17 mouse cellular contexts compared by ENCODE assay signal in genomic region chr1:195227007-195227406, GRCm38 (mm10). TPM values are rescaled to one million over a fixed set of nuclear protein-coding genes. Genes with fewer than 3 reads are reported as not detected.
"Had no signal": no experiment of that assay in that cellular context is flagged by ENCODE, and none has a peak within 500 bp of the region (broad histone marks: within the 10 kb centered on the region; RNA-seq: fewer than 3 reads in every experiment).

No protein-coding gene starts in this region.

- H3K27ac ChIP-seq: intestine, embryonic 15.5 days; kidney, embryonic 15.5 days; left cerebral cortex, adult 2 months; limb, embryonic 15.5 days; midbrain, embryonic 10.5 days; neural tube, embryonic 15.5 days had no signal

- H3K4me3 ChIP-seq: intestine, embryonic 15.5 days; kidney, embryonic 15.5 days; left cerebral cortex, adult 2 months; limb, embryonic 15.5 days; midbrain, embryonic 10.5 days; myocyte; neural tube, embryonic 15.5 days had no signal

- H3K9me3 ChIP-seq: intestine, embryonic 15.5 days; kidney, embryonic 15.5 days; limb, embryonic 15.5 days; midbrain, embryonic 10.5 days; neural tube, embryonic 15.5 days had no signal

- H3K9ac ChIP-seq: intestine, embryonic 15.5 days; kidney, embryonic 15.5 days; limb, embryonic 15.5 days; neural tube, embryonic 15.5 days had no signal

- H3K36me3 ChIP-seq: intestine, embryonic 15.5 days; kidney, embryonic 15.5 days; limb, embryonic 15.5 days; midbrain, embryonic 10.5 days; neural tube, embryonic 15.5 days had no signal

- ATAC-seq: intestine, embryonic 15.5 days; lung, postnatal 0 days had no signal

- H3K4me2 ChIP-seq: intestine, embryonic 15.5 days; kidney, embryonic 15.5 days; limb, embryonic 15.5 days; neural tube, embryonic 15.5 days had no signal

- DNase-seq: kidney, adult 18-20 months; kidney, postnatal 25 days; lung, adult 2 months; lung, postnatal 4 days; right cerebral cortex, postnatal 4 days; spleen, adult 18-20 months; thymus, adult 18-20 months; thymus, postnatal 14 days had no signal

- H3K4me1 ChIP-seq: intestine, embryonic 15.5 days; kidney, embryonic 15.5 days; limb, embryonic 15.5 days; midbrain, embryonic 10.5 days; neural tube, embryonic 15.5 days had no signal

- H3K27me3 ChIP-seq: intestine, embryonic 15.5 days; kidney, embryonic 15.5 days; limb, embryonic 15.5 days; neural tube, embryonic 15.5 days had no signal

RNA-seq across cellular contexts. Expression of gene Cr2, which starts 50.5 kb away (rescaled TPM):
- polyA plus RNA-seq: myocyte; neural tube, embryonic 11.5 days had no signal
